Mouse (Mus musculus) liver, embryonic 14.5 days (tissue): ENCODE results near the gene Spen.
"Not testable (repeated sequence)": the region's sequence is repeated elsewhere in the genome, so short reads cannot be mapped to it uniquely, and the experiment has no call there.

Experiments used
- CTCF ChIP-seq: IDR thresholded peaks from 2 replicates; pipeline ENCODE4 v1.5.1; 2016; ENCODE audit warnings: antibody characterized with exemption, low read depth, control low read depth
- EP300 ChIP-seq: IDR thresholded peaks from 2 replicates; pipeline ENCODE4 v1.6.1; 2016; ENCODE audit warnings: antibody characterized with exemption, low read depth

DNA sequence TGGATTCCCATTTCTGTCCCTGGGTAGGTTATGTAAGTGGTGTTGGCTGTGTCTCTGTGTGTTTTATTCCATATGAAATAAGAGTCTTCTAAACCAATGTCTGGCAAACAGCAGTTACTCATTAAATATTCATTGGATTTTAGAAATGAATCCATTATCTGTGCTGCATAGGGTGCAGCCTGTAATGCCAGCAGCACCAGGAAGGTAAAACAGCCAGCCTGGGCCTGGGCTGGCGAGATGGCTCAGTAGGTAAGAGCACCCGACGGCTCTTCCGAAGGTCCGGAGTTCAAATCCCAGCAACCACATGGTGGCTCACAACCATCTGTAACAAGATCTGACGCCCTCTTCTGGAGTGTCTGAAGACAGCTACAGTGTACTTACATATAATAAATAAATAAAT lies 17.8 kb upstream of the Spen start:
- not testable (repeated sequence) for TF ChIP-seq CTCF, EP300
